Mouse (Mus musculus) ES-Bruce4 (cell line): Measurements from ENCODE around the gene Clic4.

ENCODE experiments used
- EP300 ChIP-seq: IDR thresholded peaks from 2 replicates; pipeline ENCODE4 v1.6.1; 2011; ENCODE audit warnings: low read depth, low read length; ENCODE audit not compliant: insufficient read depth
- POLR2A ChIP-seq: IDR thresholded peaks from one replicate; pipeline ENCODE4 v1.8.1; 2011; ENCODE audit warnings: low read length; ENCODE audit not compliant: insufficient read depth

GRCm38 (mm10) chr4:135192841-135193240 lies 79.8 kb downstream of the Clic4 start:
- no peak for TF ChIP-seq POLR2A
- TF ChIP-seq EP300: no peak
